Mouse (Mus musculus): ENCODE results near the gene Bmpr2. TPM values are rescaled to one million over a fixed set of nuclear protein-coding genes. Genes with fewer than 3 reads are reported as not detected.

The Bmpr2 gene
- polyA plus RNA-seq, 1 experiment, result 0.28 TPM

GRCm38 (mm10) chr1:59906819-59907521, 143.8 kb downstream of the Bmpr2 start:
- Histone ChIP-seq H3K4me1 (peaks cover 23% of the 10 kb centered on the region), H3K9me3 (no peaks in the 10 kb centered on the region), H3K4me3 (replicated peaks) (peak overlapping the region; percentile 20), H3K27me3 (replicated peaks) (no peaks in the 10 kb centered on the region), H3K36me3 (replicated peaks; ENCODE audit: low read length) (no peaks in the 10 kb centered on the region)
- TF ChIP-seq GATA1 (IDR thresholded peaks at IDR 0.05; ENCODE audit: borderline replicate concordance, low read length) (no peak), FLI1 (IDR thresholded peaks at IDR 0.05; ENCODE audit: low read length) (no peak)

GRCm38 (mm10) chr1:59907700-59908099, 144.5 kb downstream of the Bmpr2 start:
- Histone ChIP-seq H3K4me3 (replicated peaks) (no peak overlapping the region), H3K36me3 (replicated peaks; ENCODE audit: low read length) (no peaks in the 10 kb centered on the region), H3K4me1 (peaks cover 23% of the 10 kb centered on the region), H3K27me3 (replicated peaks) (no peaks in the 10 kb centered on the region), H3K9me3 (no peaks in the 10 kb centered on the region)
- TF ChIP-seq FLI1 (IDR thresholded peaks at IDR 0.05; ENCODE audit: low read length) (no peak), GATA1 (IDR thresholded peaks at IDR 0.05; ENCODE audit: borderline replicate concordance, low read length) (no peak)

- Histone ChIP-seq H3K9me3 (no peaks in the 10 kb centered on the region), H3K4me3 (replicated peaks) (no peak overlapping the region), H3K36me3 (replicated peaks; ENCODE audit: low read length) (no peaks in the 10 kb centered on the region), H3K27me3 (replicated peaks) (no peaks in the 10 kb centered on the region), H3K4me1 (peaks cover 30% of the 10 kb centered on the region)
- TF ChIP-seq GATA1 (IDR thresholded peaks at IDR 0.05; ENCODE audit: borderline replicate concordance, low read length) (no peak), FLI1 (IDR thresholded peaks at IDR 0.05; ENCODE audit: low read length) (no peak)
Observed at GRCm38 (mm10) chr1:59910941-59911340, 147.7 kb downstream of the Bmpr2 start.

GRCm38 (mm10) chr1:59912413-59913157, 149.4 kb downstream of the Bmpr2 start, which contains the start of gene Fam117b:
Fam117b (plus strand) TSS chr1:59913006.
- no peak for TF ChIP-seq FLI1 (IDR thresholded peaks at IDR 0.05; ENCODE audit: low read length)
- TF ChIP-seq GATA1 (IDR thresholded peaks at IDR 0.05; ENCODE audit: borderline replicate concordance, low read length), result no peak
- peaks cover 28% of the 10 kb centered on the region for H3K4me1 ChIP-seq

GRCm38 (mm10) chr1:59913195-59913868, 150.1 kb downstream of the Bmpr2 start:
- Histone ChIP-seq H3K9me3 (no peaks in the 10 kb centered on the region), H3K4me1 (peaks cover 31% of the 10 kb centered on the region), H3K4me3 (replicated peaks) (peak overlapping the region; percentile 99), H3K36me3 (replicated peaks; ENCODE audit: low read length) (no peaks in the 10 kb centered on the region), H3K27me3 (replicated peaks) (no peaks in the 10 kb centered on the region)
- TF ChIP-seq GATA1 (IDR thresholded peaks at IDR 0.05; ENCODE audit: borderline replicate concordance, low read length) (no peak), FLI1 (IDR thresholded peaks at IDR 0.05; ENCODE audit: low read length) (no peak)

More at GRCm38 (mm10) chr1:59912413-59913157, 149.4 kb downstream of the Bmpr2 start, which contains the start of gene Fam117b:
- Histone ChIP-seq H3K27me3 (replicated peaks) (no peaks in the 10 kb centered on the region), H3K9me3 (no peaks in the 10 kb centered on the region), H3K36me3 (replicated peaks; ENCODE audit: low read length) (no peaks in the 10 kb centered on the region), H3K4me3 (replicated peaks) (peak within 1 kb of the TSS; percentile 99)

GRCm38 (mm10) chr1:59913869-59914225, 150.6 kb downstream of the Bmpr2 start:
- Histone ChIP-seq H3K36me3 (replicated peaks; ENCODE audit: low read length) (no peaks in the 10 kb centered on the region), H3K4me1 (peaks cover 31% of the 10 kb centered on the region), H3K27me3 (replicated peaks) (no peaks in the 10 kb centered on the region), H3K9me3 (no peaks in the 10 kb centered on the region), H3K4me3 (replicated peaks) (peak overlapping the region; percentile 99)
- TF ChIP-seq FLI1 (IDR thresholded peaks at IDR 0.05; ENCODE audit: low read length) (no peak), GATA1 (IDR thresholded peaks at IDR 0.05; ENCODE audit: borderline replicate concordance, low read length) (no peak)

GRCm38 (mm10) chr1:59914799-59915198, 151.6 kb downstream of the Bmpr2 start:
- TF ChIP-seq GATA1 (IDR thresholded peaks at IDR 0.05; ENCODE audit: borderline replicate concordance, low read length) (no peak), FLI1 (IDR thresholded peaks at IDR 0.05; ENCODE audit: low read length) (no peak)
- H3K4me3 ChIP-seq (replicated peaks), result peak overlapping the region; percentile 99
- peaks cover 31% of the 10 kb centered on the region for H3K4me1 ChIP-seq
- H3K9me3 ChIP-seq, result no peaks in the 10 kb centered on the region
- H3K27me3 ChIP-seq (replicated peaks), result no peaks in the 10 kb centered on the region
- H3K36me3 ChIP-seq (replicated peaks; ENCODE audit: low read length), result no peaks in the 10 kb centered on the region

GRCm38 (mm10) chr1:59915843-59916610, 152.8 kb downstream of the Bmpr2 start:
- H3K9me3 ChIP-seq, result no peaks in the 10 kb centered on the region
- peaks cover 32% of the 10 kb centered on the region for H3K4me1 ChIP-seq
- no peaks in the 10 kb centered on the region for H3K36me3 ChIP-seq (replicated peaks; ENCODE audit: low read length)
- TF ChIP-seq FLI1 (IDR thresholded peaks at IDR 0.05; ENCODE audit: low read length) (no peak), GATA1 (IDR thresholded peaks at IDR 0.05; ENCODE audit: borderline replicate concordance, low read length) (no peak)
- H3K27me3 ChIP-seq (replicated peaks), result no peaks in the 10 kb centered on the region
- H3K4me3 ChIP-seq (replicated peaks), result no peak overlapping the region

- no peaks in the 10 kb centered on the region; the same call in 1 of the 2 replicates for H3K9me3 ChIP-seq
- H3K4me1 ChIP-seq, result peaks cover 40% of the 10 kb centered on the region
- peaks cover 2% of the 10 kb centered on the region for H3K36me3 ChIP-seq (replicated peaks; ENCODE audit: low read length)
- H3K4me3 ChIP-seq (replicated peaks), result peak overlapping the region; percentile 33
- no peaks in the 10 kb centered on the region for H3K27me3 ChIP-seq (replicated peaks)
- TF ChIP-seq GATA1 (IDR thresholded peaks at IDR 0.05; ENCODE audit: borderline replicate concordance, low read length) (no peak), FLI1 (IDR thresholded peaks at IDR 0.05; ENCODE audit: low read length) (no peak)
Observed at GRCm38 (mm10) chr1:59917401-59917800, 154.2 kb downstream of the Bmpr2 start.
